In genomic region chr19:61021502-61021901, GRCm38 (mm10) we compare ENCODE assay signal across 9 mouse cellular contexts.
DNase-seq lines count a peak whose midpoint lies in the region; ATAC-seq lines count a peak whose summit lies in the region.
"Had no signal": no experiment of that assay in that cellular context is flagged by ENCODE, and none has a peak within 500 bp of the region (broad histone marks: within the 10 kb centered on the region; RNA-seq: fewer than 3 reads in every experiment).

No protein-coding gene starts in this region.

- no peaks in the 10 kb centered on the region for H3K27me3 ChIP-seq in heart, embryonic 11.5 days (ENCODE audit: control insufficient read depth, insufficient read depth, low read length)
- no peaks in the 10 kb centered on the region for H3K27me3 ChIP-seq in limb, embryonic 12.5 days
- no peaks in the 10 kb centered on the region for H3K27me3 ChIP-seq in limb, embryonic 10.5 days (ENCODE audit: low read depth, poor library complexity, severe bottlenecking)
- no peaks in the 10 kb centered on the region for H3K27me3 ChIP-seq in embryonic facial prominence, embryonic 14.5 days (replicated peaks; ENCODE audit: control insufficient read depth, insufficient read depth, low read length)

- no peaks in the 10 kb centered on the region for H3K4me1 ChIP-seq in heart, embryonic 11.5 days (ENCODE audit: control insufficient read depth, insufficient read depth, low read length)
- peaks cover 10% of the 10 kb centered on the region; the same call in 1 of the 2 replicates for H3K4me1 ChIP-seq in limb, embryonic 12.5 days (replicated peaks)
- peaks cover 7% of the 10 kb centered on the region; the same call in 1 of the 2 replicates for H3K4me1 ChIP-seq in limb, embryonic 10.5 days
- peaks cover 24% of the 10 kb centered on the region for H3K4me1 ChIP-seq in embryonic facial prominence, embryonic 14.5 days (ENCODE audit: control insufficient read depth, insufficient read depth, low read length)

- H3K9me3 ChIP-seq in heart, embryonic 11.5 days (replicated peaks; ENCODE audit: control insufficient read depth, low read length), result no peaks in the 10 kb centered on the region
- H3K9me3 ChIP-seq in limb, embryonic 12.5 days, result no peaks in the 10 kb centered on the region
- H3K9me3 ChIP-seq in limb, embryonic 10.5 days (replicated peaks), result no peaks in the 10 kb centered on the region
- no peaks in the 10 kb centered on the region for H3K9me3 ChIP-seq in embryonic facial prominence, embryonic 14.5 days (ENCODE audit: control insufficient read depth, low read length)

- DNase-seq in heart, adult 9 months (ENCODE audit: low spot score in 2 of 2), result no peak
- no peak for DNase-seq in limb, embryonic 10.5 days (ENCODE audit: low spot score)
- DNase-seq in embryonic facial prominence, embryonic 14.5 days (ENCODE audit: low spot score), result peak; percentile 52
- DNase-seq in layer of hippocampus, adult 9-10 months (ENCODE audit: low spot score), result peak; percentile 30
- DNase-seq in natural killer cell, adult 2 months (ENCODE audit: low spot score in 2 of 2), result no peak
- no peak for DNase-seq in gastrocnemius, postnatal 14 days

- H3K27ac ChIP-seq in heart, embryonic 11.5 days (ENCODE audit: low read depth, low read length), result peak overlapping the region; percentile 75
- peak overlapping the region; percentile 3; the same call in 1 of the 2 replicates for H3K27ac ChIP-seq in limb, embryonic 12.5 days
- H3K27ac ChIP-seq in limb, embryonic 10.5 days, result no peak overlapping the region
- H3K27ac ChIP-seq in embryonic facial prominence, embryonic 14.5 days (replicated peaks; ENCODE audit: low read depth, low read length), result peak overlapping the region; percentile 52
- H3K27ac ChIP-seq: macrophage had no signal

- ATAC-seq in heart, embryonic 11.5 days (replicated peaks; ENCODE audit: insufficient number of reproducible peaks, low FRiP score, low TSS enrichment), result no peak
- ATAC-seq in limb, embryonic 12.5 days (ENCODE audit: insufficient number of reproducible peaks, insufficient read depth, low FRiP score, low TSS enrichment, low read depth), result no peak
- peak; percentile 60; the same call in 1 of the 2 replicates for ATAC-seq in embryonic facial prominence, embryonic 14.5 days (ENCODE audit: low read depth)

- no peak overlapping the region for H3K4me2 ChIP-seq in heart, embryonic 11.5 days
- H3K4me2 ChIP-seq in limb, embryonic 12.5 days, result no peak overlapping the region
- H3K4me2 ChIP-seq in embryonic facial prominence, embryonic 14.5 days (ENCODE audit: low read depth, low read length), result no peak overlapping the region

- no peak overlapping the region for H3K4me3 ChIP-seq in heart, embryonic 11.5 days (ENCODE audit: low read depth, low read length)
- H3K4me3 ChIP-seq in limb, embryonic 12.5 days (replicated peaks), result no peak overlapping the region
- H3K4me3 ChIP-seq in limb, embryonic 10.5 days, result no peak overlapping the region
- no peak overlapping the region for H3K4me3 ChIP-seq in embryonic facial prominence, embryonic 14.5 days (ENCODE audit: low read depth, low read length)

- WGBS in heart, embryonic 11.5 days (ENCODE audit: insufficient replicate concordance), result 53% methylated on average over 2 of the region's 2 CpGs
- 48% methylated on average over 2 of the region's 2 CpGs for WGBS in limb, embryonic 12.5 days
- 72% methylated on average over 2 of the region's 2 CpGs for WGBS in limb, embryonic 10.5 days
- WGBS in embryonic facial prominence, embryonic 14.5 days, result 15% methylated on average over 2 of the region's 2 CpGs

- no peaks in the 10 kb centered on the region for H3K36me3 ChIP-seq in heart, embryonic 11.5 days (ENCODE audit: control insufficient read depth, insufficient read depth, low read length)
- H3K36me3 ChIP-seq in limb, embryonic 12.5 days, result no peaks in the 10 kb centered on the region
- H3K36me3 ChIP-seq in limb, embryonic 10.5 days, result no peaks in the 10 kb centered on the region
- no peaks in the 10 kb centered on the region for H3K36me3 ChIP-seq in embryonic facial prominence, embryonic 14.5 days (ENCODE audit: control insufficient read depth, insufficient read depth, low read length)

- no peak overlapping the region for H3K9ac ChIP-seq in heart, embryonic 11.5 days (ENCODE audit: low read depth, low read length)
- no peak overlapping the region for H3K9ac ChIP-seq in limb, embryonic 12.5 days (replicated peaks)
- H3K9ac ChIP-seq in embryonic facial prominence, embryonic 14.5 days (ENCODE audit: low read depth, low read length), result no peak overlapping the region

- intact Hi-C loops in gastrocnemius, postnatal 14 days (cut with DNase I; ENCODE audit: low total_unique reads), result no loop called here

Comparison
In these comparisons a context has a peak if more than half of its experiments do, and no peak if none do; other contexts are left out.
1. DNase-seq: peak in embryonic facial prominence, embryonic 14.5 days (single experiment) and layer of hippocampus, adult 9-10 months (single experiment); none in heart, adult 9 months (0 of 2), limb, embryonic 10.5 days (single experiment), natural killer cell, adult 2 months (0 of 2) and gastrocnemius, postnatal 14 days (single experiment).